Mouse (Mus musculus) ES-E14 (cell line): ENCODE measurements at regions not wholly inside any gene's neighbourhood (a gene's known extent, or its start where the extent isn't known, plus 50 kb on each side); places are given as distances from the start of the nearest gene placed in this dataset.

ENCODE experiments used
- DNase-seq: peaks from one replicate; pipeline ENCODE4 v3.0.0-alpha.2; 2013; ENCODE audit warnings: low read depth, low spot score
- H3K27ac ChIP-seq: 2 replicates; pipeline ENCODE4 v1.5.1; 2012; ENCODE audit warnings: low read depth, mild to moderate bottlenecking, low read length, moderate library complexity, mixed read lengths; ENCODE audit not compliant: poor library complexity, insufficient read depth, severe bottlenecking
- H3K36me3 ChIP-seq: 2 replicates; pipeline ENCODE4 v1.6.1; 2012; ENCODE audit warnings: mild to moderate bottlenecking, low read length, moderate library complexity, mixed read lengths; ENCODE audit not compliant: control insufficient read depth, poor library complexity, insufficient read depth, severe bottlenecking
- H3K4me1 ChIP-seq, 2 experiments: fragments of 150-350 bp in 1 of 2; sonication (generic) in 1 of 2; 2 replicates each; pipeline ENCODE4 v1.6.1; 2012; ENCODE audit warnings: low read length in 2 of 2, mild to moderate bottlenecking in 1 of 2, mixed read lengths in 1 of 2; ENCODE audit not compliant: control insufficient read depth in 2 of 2, insufficient read depth in 2 of 2, poor library complexity in 1 of 2
- H3K4me3 ChIP-seq, 2 experiments: fragments of 150-350 bp in 1 of 2; sonication (generic) in 1 of 2; 2 replicates each; pipeline ENCODE4 v1.5.1; 2012; ENCODE audit warnings: low read length in 2 of 2, low read depth in 1 of 2, mild to moderate bottlenecking in 1 of 2, mixed read lengths in 1 of 2; ENCODE audit not compliant: insufficient read depth in 1 of 2, poor library complexity in 1 of 2, severe bottlenecking in 1 of 2
- H3K9ac ChIP-seq: 2 replicates; pipeline ENCODE4 v1.6.1; 2012; ENCODE audit warnings: low read depth, mild to moderate bottlenecking, low read length, mixed read lengths; ENCODE audit not compliant: poor library complexity, insufficient read depth, severe bottlenecking
- H3K9me3 ChIP-seq: fragments of 150-350 bp; sonication (generic); 2 replicates; pipeline ENCODE4 v1.6.1; 2012; ENCODE audit warnings: low read depth, mild to moderate bottlenecking, low read length; ENCODE audit not compliant: control insufficient read depth, insufficient read depth
- CHD2 ChIP-seq: IDR thresholded peaks from 2 replicates; pipeline ENCODE4 v1.6.1; 2014; ENCODE audit warnings: mild to moderate bottlenecking, low read depth, low read length, inconsistent platforms
- HCFC1 ChIP-seq: IDR thresholded peaks from 2 replicates; pipeline ENCODE4 v1.6.1; 2012; ENCODE audit warnings: low read length, inconsistent platforms, borderline replicate concordance; ENCODE audit not compliant: insufficient read depth
- MAFK ChIP-seq: IDR thresholded peaks from 2 replicates; pipeline ENCODE4 v1.6.1; 2014; ENCODE audit warnings: mild to moderate bottlenecking, low read depth, low read length, inconsistent platforms; ENCODE audit not compliant: insufficient read depth
- ZC3H11A ChIP-seq: IDR thresholded peaks from 2 replicates; pipeline ENCODE4 v1.6.1; 2012; ENCODE audit warnings: low read depth, mild to moderate bottlenecking, inconsistent platforms, low read length, borderline replicate concordance
- ZNF384 ChIP-seq: IDR thresholded peaks from 2 replicates; pipeline ENCODE4 v1.6.1; 2012; ENCODE audit warnings: low read depth, low read length, inconsistent platforms
- in situ Hi-C, 2 experiments: fragments of 600-800 bp; cut with MboI; formaldehyde crosslinking; loops; one replicate each; pipeline ENCODE4 v1.15.1; 2025; ENCODE audit warnings: low sequenced_read_pairs in 2 of 2, inconsistent platforms in 1 of 2; ENCODE audit not compliant: unreplicated experiment in 2 of 2

- Histone ChIP-seq H3K4me3 (no peak overlapping the region), H3K4me1 (no peaks in the 10 kb centered on the region), H3K9ac (no peak overlapping the region), H3K9me3 (no peaks in the 10 kb centered on the region), H3K27ac (no peak overlapping the region), H3K36me3 (no peaks in the 10 kb centered on the region)
- TF ChIP-seq HCFC1, result no peak
- in situ Hi-C loops, result no loop called here
- DNase-seq, result no peak
These were observed 430.6 kb upstream of the Igfbp7 start for GRCm38 (mm10) chr5:77838186-77839097.

GRCm38 (mm10) chr5:77827971-77828370 lies 420.1 kb upstream of the Igfbp7 start:
- no peak overlapping the region for H3K9ac ChIP-seq
- H3K36me3 ChIP-seq, result no peaks in the 10 kb centered on the region
- no peaks in the 10 kb centered on the region for H3K4me1 ChIP-seq
- peaks cover 2% of the 10 kb centered on the region; the same call in 1 of the 2 replicates for H3K9me3 ChIP-seq
- TF ChIP-seq ZNF384 (no peak), ZC3H11A (no peak), CHD2 (no peak), HCFC1 (no peak), MAFK (no peak)
- in situ Hi-C loops, result no loop called here
- DNase-seq, result no peak
- no peak overlapping the region for H3K27ac ChIP-seq
- H3K4me3 ChIP-seq, result no peak overlapping the region

- no peak for TF ChIP-seq CHD2
- no peak for TF ChIP-seq ZNF384
- TF ChIP-seq MAFK, result no peak
- no peak for TF ChIP-seq ZC3H11A
- TF ChIP-seq HCFC1, result no peak
- no peak overlapping the region for H3K27ac ChIP-seq
- H3K36me3 ChIP-seq, result no peaks in the 10 kb centered on the region
- H3K4me1 ChIP-seq, result no peaks in the 10 kb centered on the region
- no peak for DNase-seq
- H3K9ac ChIP-seq, result no peak overlapping the region
- peaks cover 2% of the 10 kb centered on the region; the same call in 1 of the 2 replicates for H3K9me3 ChIP-seq
- in situ Hi-C loops, result no loop called here
- H3K4me3 ChIP-seq, result no peak overlapping the region
These were observed 418.2 kb upstream of the Igfbp7 start for GRCm38 (mm10) chr5:77826063-77826462.

- Histone ChIP-seq H3K4me1 (no peaks in the 10 kb centered on the region), H3K27ac (no peak overlapping the region), H3K36me3 (no peaks in the 10 kb centered on the region), H3K4me3 (no peak overlapping the region), H3K9me3 (no peaks in the 10 kb centered on the region), H3K9ac (no peak overlapping the region)
- DNase-seq, result no peak
- in situ Hi-C loops, result no loop called here
- TF ChIP-seq MAFK, result no peak
These were observed 409.0 kb upstream of the Igfbp7 start for GRCm38 (mm10) chr5:77816759-77817280.

- H3K36me3 ChIP-seq, result no peaks in the 10 kb centered on the region
- TF ChIP-seq CHD2 (no peak), ZC3H11A (no peak)
- no peaks in the 10 kb centered on the region for H3K9me3 ChIP-seq
- H3K9ac ChIP-seq, result no peak overlapping the region
- DNase-seq, result no peak
- in situ Hi-C loops, result no loop called here
- H3K4me3 ChIP-seq, result no peak overlapping the region
- H3K27ac ChIP-seq, result no peak overlapping the region
- H3K4me1 ChIP-seq, result no peaks in the 10 kb centered on the region
These were observed 402.0 kb upstream of the Igfbp7 start for GRCm38 (mm10) chr5:77809844-77810243.
